Mouse (Mus musculus): ENCODE measurements around the gene Gm11555. TPM values are rescaled to one million over a fixed set of nuclear protein-coding genes. Genes with fewer than 3 reads are reported as not detected.

Gm11555 gene
- total RNA-seq, 2 experiments from 2014 or later = not detected

Other genes with a start within 250 kb of the Gm11555 start
- not detected for gene Krt12, start 228.0 kb downstream of the Gm11555 start, total RNA-seq (2021)
- under 1 TPM in 1 of 2 experiments, not detected in 1; 0.12 TPM for gene Krt20, start 212.1 kb downstream of the Gm11555 start, total RNA-seq (2021)
- under 1 TPM in 1 of 2 experiments, not detected in 1; 0.16 TPM for gene Krt23, start 157.1 kb downstream of the Gm11555 start, total RNA-seq (2021)
- not detected for gene Krt39, start 128.9 kb downstream of the Gm11555 start, total RNA-seq (2021)
- gene Krt40, start 107.1 kb downstream of the Gm11555 start, total RNA-seq (2021) = not detected
- gene Krtap3-3, start 99.4 kb downstream of the Gm11555 start, total RNA-seq (2021) = not detected
- not detected for gene Krtap3-2, start 93.4 kb downstream of the Gm11555 start, total RNA-seq (2021)
- gene Gm11939, start 90.8 kb downstream of the Gm11555 start, total RNA-seq (2021) = not detected
- not detected for gene Krtap3-1, start 83.6 kb downstream of the Gm11555 start, total RNA-seq (2021)
- not detected for gene Krtap1-5, start 69.2 kb downstream of the Gm11555 start, total RNA-seq (2021)
- gene Krtap1-4, start 66.6 kb downstream of the Gm11555 start, total RNA-seq (2021) = not detected
- not detected for gene Krtap1-3, start 58.9 kb downstream of the Gm11555 start, total RNA-seq (2021)
- not detected for gene Krtap9-3, start 52.1 kb downstream of the Gm11555 start, total RNA-seq (2021)
- gene Gm11938, start 46.9 kb downstream of the Gm11555 start, total RNA-seq (2021) = not detected
- not detected for gene Gm11937, start 40.0 kb downstream of the Gm11555 start, total RNA-seq (2021)
- gene Krtap2-4, start 35.4 kb downstream of the Gm11555 start, total RNA-seq (2021) = not detected
- not detected for gene Gm11562, start 29.8 kb downstream of the Gm11555 start, total RNA-seq (2021)
- gene Krtap4-1, start 22.0 kb downstream of the Gm11555 start, total RNA-seq (2021) = not detected
- gene Krtap4-2, start 15.2 kb downstream of the Gm11555 start, total RNA-seq (2021) = not detected
- gene Krtap4-7, start 6.1 kb downstream of the Gm11555 start, total RNA-seq (2021) = not detected
- not detected for gene Gm11563, start 8.7 kb upstream of the Gm11555 start, total RNA-seq (2021)
- gene Krtap4-6, start 15.7 kb upstream of the Gm11555 start, total RNA-seq (2021) = not detected
- gene Gm14190, start 40.5 kb upstream of the Gm11555 start, total RNA-seq (2021) = not detected
- gene Gm14180, start 84.1 kb upstream of the Gm11555 start, total RNA-seq (2021) = not detected
- gene Gm11595, start 122.7 kb upstream of the Gm11555 start, total RNA-seq (2021) = not detected
- gene Krtap4-8, start 130.5 kb upstream of the Gm11555 start, total RNA-seq (2021) = not detected
- under 1 TPM in 1 of 2 experiments, not detected in 1; 0.23 TPM for gene Krtap4-9, start 135.0 kb upstream of the Gm11555 start, total RNA-seq (2021)
- gene Gm11596, start 143.2 kb upstream of the Gm11555 start, total RNA-seq (2021) = not detected
- not detected for gene Gm11569, start 148.7 kb upstream of the Gm11555 start, total RNA-seq (2021)
- gene Gm11554, start 154.2 kb upstream of the Gm11555 start, total RNA-seq (2021) = not detected
- not detected for gene Krtap4-13, start 159.7 kb upstream of the Gm11555 start, total RNA-seq (2021)
- gene Gm11564, start 165.4 kb upstream of the Gm11555 start, total RNA-seq (2021) = not detected
- gene 2300003K06Rik, start 187.8 kb upstream of the Gm11555 start, total RNA-seq (2021) = not detected
- gene Krtap4-16, start 201.4 kb upstream of the Gm11555 start, total RNA-seq (2021) = not detected
- gene Gm11568, start 207.7 kb upstream of the Gm11555 start, total RNA-seq (2021) = not detected
- gene Gm11559, start 214.2 kb upstream of the Gm11555 start, total RNA-seq (2021) = not detected
- not detected for gene Krtap9-1, start 223.2 kb upstream of the Gm11555 start, total RNA-seq (2021)
- not detected for gene Gm11567, start 229.0 kb upstream of the Gm11555 start, total RNA-seq (2021)

All from gastrocnemius, postnatal 10 days (tissue).